Mouse (Mus musculus): Measurements from ENCODE around the gene Odf2l.

- TF ChIP-seq CTCF (IDR thresholded peaks at IDR 0.05; ENCODE audit: low read depth) = no peak
- no peak for TF ChIP-seq EP300 (optimal IDR thresholded peaks at IDR 0.05)
Measured at GRCm38 (mm10) chr3:145170604-145171389, 52.4 kb downstream of the Odf2l start.
